Mouse (Mus musculus) kidney, adult 18-20 months (tissue): Measurements from ENCODE around the gene Klhdc8a.

ENCODE experiments used
- DNase-seq: peaks from one replicate; pipeline ENCODE4 v3.0.0; 2021

Gene Klhdc8a

DNA sequence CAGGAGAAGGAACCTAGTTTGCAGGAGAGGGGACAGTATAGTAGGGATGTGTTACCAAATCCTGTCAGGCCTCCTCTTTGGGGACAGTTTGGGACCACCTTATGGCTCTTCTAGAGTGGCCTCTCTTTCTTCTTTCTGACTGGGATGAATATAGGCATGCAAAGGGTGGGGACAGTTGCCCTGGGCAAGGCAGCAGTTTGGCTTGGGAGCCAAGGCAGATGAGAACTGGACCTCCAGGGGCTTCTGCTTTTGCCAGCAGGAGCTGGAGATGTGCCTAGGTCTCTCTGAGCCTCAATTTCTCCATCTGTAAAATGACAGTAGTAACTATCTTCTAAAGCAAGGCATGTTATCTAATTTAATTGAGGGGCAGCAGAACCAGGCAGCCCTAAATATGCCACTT, 48.5 kb downstream of the Klhdc8a start:
- DNase-seq = no peak

DNA sequence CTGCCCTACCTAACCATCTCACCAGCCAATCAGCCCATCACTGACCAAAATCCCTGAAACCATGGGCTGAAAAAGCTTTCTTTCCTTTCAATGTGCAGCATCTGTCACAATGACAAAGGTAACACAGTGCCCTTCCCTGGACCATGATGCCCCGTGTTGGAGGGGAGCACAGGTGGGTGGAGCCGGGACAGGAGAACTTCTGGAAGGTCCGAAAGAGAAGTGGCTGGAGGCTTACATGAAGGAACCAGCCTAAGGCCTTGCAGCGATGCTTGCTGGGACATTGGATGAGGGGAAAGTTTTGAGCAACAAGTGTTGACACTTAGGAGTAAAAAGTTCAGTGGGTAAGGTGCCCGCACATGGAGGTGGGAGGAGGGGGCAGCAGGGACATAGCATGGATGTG, 50.0 kb downstream of the Klhdc8a start:
- no peak for DNase-seq

DNA sequence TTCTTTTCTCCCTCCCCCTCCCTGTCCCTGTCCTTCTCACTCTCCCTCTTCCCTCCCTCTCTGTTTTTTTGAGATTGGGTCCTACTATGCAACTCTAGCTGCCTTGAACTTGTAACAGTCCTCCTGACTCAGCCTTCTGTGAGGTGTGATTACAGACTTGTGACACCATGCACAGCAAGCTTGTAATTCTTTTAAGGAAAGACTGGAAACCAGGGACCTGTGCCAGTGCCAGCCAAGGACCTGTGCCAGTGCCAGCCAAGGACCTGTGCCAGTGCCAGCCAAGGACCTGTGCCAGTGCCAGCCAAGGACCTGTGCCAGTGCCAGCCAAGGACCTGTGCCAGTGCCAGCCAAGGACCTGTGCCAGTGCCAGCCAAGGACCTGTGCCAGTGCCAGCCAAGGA, 50.6 kb downstream of the Klhdc8a start:
- DNase-seq = peak; percentile 55

DNA sequence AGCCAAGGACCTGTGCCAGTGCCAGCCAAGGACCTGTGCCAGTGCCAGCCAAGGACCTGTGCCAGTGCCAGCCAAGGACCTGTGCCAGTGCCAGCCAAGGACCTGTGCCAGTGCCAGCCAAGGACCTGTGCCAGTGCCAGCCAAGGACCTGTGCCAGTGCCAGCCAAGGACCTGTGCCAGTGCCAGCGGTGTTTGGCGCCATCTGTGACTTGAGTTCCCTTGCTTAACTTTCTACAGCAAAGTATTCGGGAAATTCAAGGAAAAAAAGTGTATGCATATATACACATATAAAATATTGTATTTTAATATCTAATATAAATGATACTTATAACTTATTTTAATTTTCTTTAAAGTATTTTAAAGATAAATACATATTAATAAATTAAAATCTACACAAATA, 51.2 kb downstream of the Klhdc8a start:
- peak; percentile 54 for DNase-seq

DNA sequence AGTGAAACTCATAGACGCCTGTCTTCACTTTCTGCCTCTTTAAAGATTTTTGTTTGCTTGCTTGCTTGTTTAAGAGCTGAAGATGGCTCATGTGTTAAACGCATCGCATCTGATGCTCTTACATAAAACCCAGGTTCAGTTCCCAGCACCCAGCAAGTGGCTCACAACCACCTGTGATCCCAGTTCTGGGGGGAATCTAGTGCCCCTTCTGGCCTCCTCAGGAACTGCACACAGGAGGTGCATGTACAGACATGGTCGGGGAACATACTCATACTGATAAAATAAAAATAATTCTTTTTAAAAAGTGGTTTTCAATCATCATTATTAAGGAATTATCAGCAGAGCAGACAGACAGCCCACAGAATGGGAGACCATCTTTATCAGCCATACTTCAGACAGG, 52.6 kb downstream of the Klhdc8a start:
- DNase-seq = no peak

DNA sequence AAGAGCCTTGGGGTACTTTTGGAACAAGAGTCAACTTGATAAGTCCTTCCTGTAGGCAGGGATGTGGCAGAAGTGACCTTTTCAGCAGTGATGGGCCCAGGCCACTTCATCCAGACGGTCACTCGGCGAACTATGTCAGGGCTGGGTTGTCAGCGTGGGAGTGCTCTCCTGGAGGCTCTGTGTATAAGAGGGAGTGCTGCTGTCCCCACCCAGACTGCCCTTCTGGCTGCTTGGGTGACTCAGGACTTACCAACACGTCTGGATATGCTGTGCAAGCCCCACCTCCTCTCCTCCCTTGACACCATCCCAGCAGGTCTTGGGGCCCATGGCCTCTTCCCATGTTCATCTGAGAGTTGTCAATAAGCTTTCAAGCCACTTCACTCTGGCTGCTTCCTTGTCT, 55.0 kb downstream of the Klhdc8a start:
- peak; percentile 25 for DNase-seq

DNA sequence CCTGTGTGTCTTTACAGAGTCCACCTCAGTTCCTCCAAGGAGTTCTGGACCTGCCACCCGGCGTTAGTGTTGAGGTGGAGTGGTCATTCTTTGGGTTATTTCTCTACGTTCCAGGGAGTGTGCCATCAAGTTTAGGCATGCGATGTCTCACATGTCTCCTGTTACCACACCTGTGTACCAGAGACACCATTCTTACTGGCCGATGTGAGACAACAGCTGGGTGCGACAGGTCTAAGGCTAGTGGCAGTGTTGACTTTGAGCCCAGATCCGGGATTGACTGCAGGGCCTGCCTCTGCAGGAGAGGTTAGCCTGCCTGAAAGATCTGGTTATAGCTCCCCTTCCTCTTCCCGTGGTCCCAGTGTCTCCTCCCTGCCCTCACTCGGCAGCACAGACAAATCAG, 55.8 kb downstream of the Klhdc8a start:
- peak; percentile 31 for DNase-seq

DNA sequence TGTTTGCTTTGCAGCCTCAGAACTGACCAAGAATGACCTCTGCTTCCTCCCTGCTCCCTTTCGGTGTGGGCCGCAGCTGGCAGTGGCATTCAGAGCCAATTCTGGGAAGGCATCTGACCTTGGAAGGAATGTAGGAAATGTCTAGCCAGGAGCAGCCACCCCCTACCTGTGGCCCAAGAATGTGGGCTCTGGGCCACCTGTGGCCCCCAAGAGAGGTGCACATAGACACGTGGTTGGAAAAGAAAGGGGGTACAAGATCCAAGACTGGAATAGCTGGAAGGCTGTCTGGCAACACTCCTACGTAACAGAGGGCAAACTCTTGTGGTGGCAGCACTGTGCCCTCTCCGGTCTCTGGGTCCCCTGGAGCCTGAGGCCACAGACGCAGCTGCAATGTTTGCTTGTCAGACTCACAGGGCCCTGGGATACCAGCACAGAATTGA, 56.8 kb downstream of the Klhdc8a start:
- peak; percentile 87 for DNase-seq

DNA sequence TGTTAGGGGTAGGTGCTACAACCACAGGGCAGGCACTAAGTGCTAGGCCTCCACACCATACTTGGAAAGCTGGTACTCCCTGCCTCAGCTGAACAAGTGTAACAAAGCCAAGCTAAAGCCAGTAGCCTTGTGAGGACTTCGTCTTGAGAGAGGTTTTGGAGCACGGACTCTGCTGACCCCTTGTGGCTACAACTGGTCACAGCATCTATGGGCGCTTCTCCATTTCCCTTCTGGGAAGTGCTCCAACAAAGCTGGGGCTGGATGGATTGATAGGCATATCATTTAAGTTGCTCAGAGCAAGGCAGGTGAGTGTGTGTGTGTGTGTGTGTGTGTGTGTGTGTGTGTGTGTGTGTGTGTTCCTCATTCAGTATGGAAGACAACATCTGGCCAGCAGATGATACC, 57.4 kb downstream of the Klhdc8a start:
- peak; percentile 91 for DNase-seq

DNA sequence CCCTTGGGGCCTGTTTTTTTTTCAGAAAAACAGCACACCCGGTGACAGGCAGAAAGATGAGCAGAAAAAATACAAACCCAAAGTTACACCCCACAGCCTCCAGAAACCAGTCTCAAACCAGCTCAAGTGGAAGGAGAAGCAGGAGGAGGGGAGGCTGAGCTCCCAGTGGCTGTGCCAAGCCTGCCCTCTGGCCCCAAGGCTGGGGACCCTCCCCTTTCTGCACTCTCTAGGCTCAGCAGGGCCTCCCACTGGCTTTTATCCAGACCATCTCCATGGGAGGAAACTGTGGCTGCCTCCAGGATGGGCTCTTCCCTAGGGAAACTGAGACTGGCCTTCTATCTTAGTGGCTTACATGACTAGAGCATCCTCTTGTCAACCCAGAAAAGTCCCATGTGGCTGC, 58.4 kb downstream of the Klhdc8a start:
- DNase-seq = no peak
